Mouse (Mus musculus) stomach, embryonic 14.5 days (tissue): ENCODE results near the gene Phex. TPM values are rescaled to one million over a fixed set of nuclear protein-coding genes. Genes with fewer than 3 reads are reported as not detected.

Source experiments
- ATAC-seq: fragments of 200-750 bp; cut with Nextera tagmentation; 2 replicates; pipeline ENCODE4 v1.8.0; 2017; ENCODE audit warnings: low read depth, moderate TSS enrichment; ENCODE audit not compliant: insufficient number of reproducible peaks, insufficient read depth, low FRiP score
- H3K27ac ChIP-seq: fragments of 300-500 bp; sonication (generic); 2 replicates; pipeline ENCODE4 v1.5.1; 2014; ENCODE audit warnings: mild to moderate bottlenecking, low read length, moderate library complexity, mixed read lengths
- H3K27me3 ChIP-seq: fragments of 300-500 bp; sonication (generic); 2 replicates; pipeline ENCODE4 v1.6.1; 2014; ENCODE audit warnings: low read length, control low read depth, mixed read lengths; ENCODE audit not compliant: control insufficient read depth, insufficient read depth
- H3K36me3 ChIP-seq: fragments of 300-500 bp; sonication (generic); 2 replicates; pipeline ENCODE4 v1.6.1; 2014; ENCODE audit warnings: mild to moderate bottlenecking, control low read depth, low read length, moderate library complexity, mixed read lengths; ENCODE audit not compliant: control insufficient read depth, insufficient read depth
- H3K4me1 ChIP-seq: fragments of 300-500 bp; sonication (generic); 2 replicates; pipeline ENCODE4 v1.6.1; 2014; ENCODE audit warnings: low read length, control low read depth, mixed read lengths; ENCODE audit not compliant: control insufficient read depth, insufficient read depth
- H3K4me2 ChIP-seq: fragments of 300-500 bp; sonication (generic); replicated peaks from 2 replicates; pipeline ENCODE4 v1.6.1; 2014; ENCODE audit warnings: low read depth, low read length, control low read depth
- H3K4me3 ChIP-seq: fragments of 300-500 bp; sonication (generic); 2 replicates; pipeline ENCODE4 v1.5.1; 2014; ENCODE audit warnings: low read depth, low read length, control low read depth
- H3K9ac ChIP-seq: fragments of 300-500 bp; sonication (generic); replicated peaks from 2 replicates; pipeline ENCODE4 v1.6.1; 2014; ENCODE audit warnings: low read depth, mild to moderate bottlenecking, control low read depth, low read length, moderate library complexity, mixed read lengths
- H3K9me3 ChIP-seq: fragments of 300-500 bp; sonication (generic); 2 replicates; pipeline ENCODE4 v1.6.1; 2016; ENCODE audit warnings: low read depth, low read length, control low read depth; ENCODE audit not compliant: control insufficient read depth
- WGBS: fragments of 180-500 bp; shearing (Covaris S2); extraction: QIAGEN DNeasy Blood & Tissue Kit; methylation state at CpG from one replicate; pipeline ENCODE4 v1.1.7; 2014; 5-methylcytosine and 5-hydroxymethylcytosine counted together
- microRNA-seq: library from miRNA; unstranded; fragments of <30 nt; microRNA quantifications from one replicate; pipeline ENCODE4, GENCODE M21; 2016
- polyA plus RNA-seq: library from polyadenylated mRNA; unstranded; fragments of >200 nt; fragmentation: Nextera tagmentation; extraction: Ambion mirVana; gene quantifications from 2 replicates; pipeline ENCODE4 v1.2.1, GENCODE M21; 2014

The Phex gene
- polyA plus RNA-seq, 1 experiment from 2014 or later, result 0.22 TPM

GRCm38 (mm10) chrX:157184167-157184566 is 230.9 kb downstream of the Phex start:
- Histone ChIP-seq H3K27me3 (no peaks in the 10 kb centered on the region), H3K4me3 (no peak overlapping the region), H3K9ac (no peak overlapping the region), H3K9me3 (no peaks in the 10 kb centered on the region), H3K27ac (no peak overlapping the region), H3K4me2 (no peak overlapping the region), H3K36me3 (no peaks in the 10 kb centered on the region), H3K4me1 (no peaks in the 10 kb centered on the region)
- WGBS, result 70% methylated on average over 4 of the region's 4 CpGs
- no peak for ATAC-seq

GRCm38 (mm10) chrX:157180845-157181244 is 234.3 kb downstream of the Phex start:
- Histone ChIP-seq H3K4me2 (no peak overlapping the region), H3K4me1 (no peaks in the 10 kb centered on the region), H3K27ac (no peak overlapping the region), H3K4me3 (no peak overlapping the region), H3K27me3 (no peaks in the 10 kb centered on the region), H3K36me3 (no peaks in the 10 kb centered on the region), H3K9me3 (no peaks in the 10 kb centered on the region), H3K9ac (no peak overlapping the region)
- 92% methylated on average over 1 of the region's 1 CpGs for whole genome bisulfite sequencing
- no peak for ATAC-seq

GRCm38 (mm10) chrX:157164142-157164541 is 251.0 kb downstream of the Phex start:
- H3K27ac ChIP-seq, result no peak overlapping the region
- H3K4me3 ChIP-seq, result no peak overlapping the region
- H3K27me3 ChIP-seq, result no peaks in the 10 kb centered on the region
- no peak overlapping the region for H3K9ac ChIP-seq
- H3K9me3 ChIP-seq, result no peaks in the 10 kb centered on the region
- no peaks in the 10 kb centered on the region for H3K4me1 ChIP-seq
- H3K4me2 ChIP-seq, result no peak overlapping the region
- 43% methylated on average over 3 of the region's 3 CpGs for WGBS
- no peaks in the 10 kb centered on the region for H3K36me3 ChIP-seq
- no peak for ATAC-seq

DNA sequence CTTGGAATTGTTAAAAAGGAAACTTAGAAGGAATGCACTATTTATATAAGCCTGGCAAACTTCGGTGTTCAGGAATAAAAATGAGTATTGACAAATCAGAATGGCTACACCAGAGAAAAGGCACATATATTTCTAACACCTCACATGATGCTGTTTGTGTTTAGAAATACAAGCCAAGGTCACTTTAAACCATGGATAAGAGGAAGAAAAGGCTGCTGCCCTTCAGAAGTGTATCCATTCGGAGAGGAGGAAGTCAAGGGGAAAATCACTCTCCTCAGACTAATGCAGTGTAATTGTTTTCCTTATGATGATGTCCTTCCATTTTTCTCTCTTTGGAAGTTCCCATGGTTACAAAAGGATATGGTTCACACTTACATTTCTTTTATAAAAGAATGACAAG is 251.7 kb downstream of the Phex start:
- Histone ChIP-seq H3K27me3 (no peaks in the 10 kb centered on the region), H3K4me2 (no peak overlapping the region), H3K27ac (no peak overlapping the region), H3K36me3 (no peaks in the 10 kb centered on the region), H3K4me1 (no peaks in the 10 kb centered on the region), H3K9ac (no peak overlapping the region), H3K9me3 (no peaks in the 10 kb centered on the region), H3K4me3 (no peak overlapping the region)
- ATAC-seq, result no peak
- WGBS, result 58% methylated on average over 2 of the region's 2 CpGs

DNA sequence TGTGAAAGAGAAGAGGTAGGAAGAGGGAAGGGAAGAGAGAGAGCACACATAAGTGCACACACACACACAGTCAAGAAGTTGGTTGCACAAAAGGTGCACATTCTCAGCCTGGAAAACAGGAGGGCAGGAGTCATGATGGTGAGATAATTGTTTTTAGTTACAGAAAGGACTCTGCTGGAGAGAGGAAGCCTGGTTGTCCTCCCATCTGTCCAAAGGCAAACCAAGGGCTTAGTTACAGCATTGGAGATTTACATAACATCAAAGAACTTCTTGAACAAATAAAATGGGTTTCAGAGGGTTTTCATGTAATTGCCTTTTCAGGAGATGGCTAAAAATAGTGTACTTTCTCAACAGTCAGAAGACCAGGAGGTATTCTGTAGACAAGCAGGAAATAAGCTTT is 270.4 kb downstream of the Phex start:
- Histone ChIP-seq H3K9me3 (no peaks in the 10 kb centered on the region), H3K4me2 (no peak overlapping the region), H3K27me3 (no peaks in the 10 kb centered on the region), H3K36me3 (no peaks in the 10 kb centered on the region), H3K27ac (no peak overlapping the region), H3K4me1 (no peaks in the 10 kb centered on the region), H3K9ac (no peak overlapping the region), H3K4me3 (no peak overlapping the region)
- no peak for ATAC-seq

DNA sequence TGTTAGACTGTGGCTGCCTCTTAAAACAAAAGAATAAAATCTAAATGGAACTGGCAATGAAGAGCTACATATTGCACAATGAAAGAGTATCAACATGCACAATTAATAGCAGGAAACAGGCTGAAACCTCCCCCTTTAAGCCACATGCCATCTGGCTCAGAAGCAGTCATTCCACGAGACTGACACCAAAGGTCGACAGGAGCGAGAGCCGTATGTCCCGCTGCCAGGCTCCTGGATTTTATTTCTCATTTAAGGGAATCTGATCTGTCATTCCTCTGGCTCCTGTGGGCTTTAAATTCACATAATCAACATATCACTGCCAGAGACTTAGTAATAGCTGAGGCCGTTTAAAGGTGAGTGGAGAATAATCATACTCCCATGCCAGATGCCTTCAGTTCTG is 275.5 kb downstream of the Phex start:
- no peak overlapping the region for H3K9ac ChIP-seq
- no peaks in the 10 kb centered on the region for H3K36me3 ChIP-seq
- H3K9me3 ChIP-seq, result no peaks in the 10 kb centered on the region
- 66% methylated on average over 6 of the region's 6 CpGs for WGBS
- no peaks in the 10 kb centered on the region for H3K27me3 ChIP-seq
- no peak overlapping the region for H3K27ac ChIP-seq
- H3K4me2 ChIP-seq, result no peak overlapping the region
- H3K4me1 ChIP-seq, result no peaks in the 10 kb centered on the region
- H3K4me3 ChIP-seq, result no peak overlapping the region
- no peak for ATAC-seq

Small RNAs within 50 kb of the gene (microRNA-seq; reads per million reads assigned to microRNA genes)
- gene Gm23798, result not detected

Other genes starting within 250 kb of the Phex start
- 59.1 and 60.4 TPM in 2 replicates for gene Sms, start 77.0 kb upstream of the Phex start, polyA plus RNA-seq
- gene Yy2, start 153.7 kb upstream of the Phex start, polyA plus RNA-seq, result 5.4 and 6.5 TPM in 2 replicates
- gene Mbtps2, start 183.4 kb upstream of the Phex start, polyA plus RNA-seq, result 23.5 and 24.3 TPM in 2 replicates